Mouse (Mus musculus) testis, postnatal 10 days (tissue): ENCODE results near the gene Wrnip1.

Source experiments
- DNase-seq: peaks from one replicate; pipeline ENCODE4 v3.0.0; 2021; ENCODE audit warnings: low spot score

The Wrnip1 gene

DNA sequence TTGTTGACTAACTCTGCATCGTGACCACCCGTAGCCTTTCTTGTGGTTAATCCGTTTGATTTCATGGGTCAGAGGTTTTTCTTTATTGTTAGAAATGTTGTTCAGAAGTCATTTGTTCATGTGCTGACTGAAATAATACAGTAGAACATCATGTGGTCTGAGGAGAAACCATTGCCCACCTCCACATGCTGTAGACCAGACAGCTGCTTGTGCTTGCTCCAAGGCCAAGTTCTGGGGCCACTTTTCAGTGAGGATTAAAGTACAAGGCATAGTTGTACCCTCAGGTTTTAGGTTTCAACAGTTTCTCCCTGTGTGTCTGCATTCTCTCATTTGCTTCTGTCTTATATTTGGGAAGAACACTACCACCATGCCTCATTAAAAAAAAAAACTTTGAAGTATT, 5.8 kb downstream of the Wrnip1 start:
- DNase-seq = no peak

DNA sequence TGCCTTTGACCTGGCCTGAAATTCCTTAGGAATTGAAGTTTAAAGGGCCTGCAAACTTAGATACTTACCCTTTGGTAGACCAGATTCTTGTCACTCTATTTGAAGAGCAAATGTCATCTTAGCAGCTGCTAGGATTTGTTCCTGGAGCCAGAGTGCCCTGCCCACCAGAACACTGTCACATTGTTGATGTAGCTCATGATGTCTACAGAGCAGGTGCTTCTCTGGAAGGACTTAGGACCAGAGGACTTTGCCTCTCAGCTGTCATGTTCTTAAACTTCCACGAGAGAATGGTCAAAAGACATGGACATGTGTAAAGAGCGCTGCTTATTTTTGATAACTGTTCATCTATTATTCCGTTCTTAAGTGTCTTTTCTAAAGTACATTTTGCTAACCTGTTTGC, 17.4 kb downstream of the Wrnip1 start:
- no peak for DNase-seq

GRCm38 (mm10) chr13:32819926-32820325, 18.1 kb downstream of the Wrnip1 start:
- DNase-seq = no peak

DNA sequence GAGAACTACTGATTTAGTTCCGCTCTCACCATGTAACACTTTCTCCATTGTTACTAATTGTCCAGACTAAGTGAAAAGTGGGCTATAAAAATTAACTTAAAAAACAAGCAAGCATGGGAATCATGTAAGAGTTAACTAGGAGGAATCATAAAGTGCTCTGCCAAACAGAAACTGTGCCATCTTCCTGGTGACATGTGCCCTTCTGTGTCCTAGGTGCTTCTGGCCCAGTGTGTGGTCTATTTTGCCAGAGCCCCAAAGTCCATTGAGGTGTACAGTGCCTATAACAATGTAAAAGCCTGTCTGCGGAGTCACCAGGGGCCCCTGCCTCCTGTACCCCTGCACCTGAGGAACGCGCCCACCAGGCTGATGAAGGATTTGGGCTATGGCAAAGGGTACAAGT, 19.8 kb downstream of the Wrnip1 start:
- DNase-seq = no peak

GRCm38 (mm10) chr13:32823126-32823525, 21.3 kb downstream of the Wrnip1 start:
- no peak for DNase-seq

DNA sequence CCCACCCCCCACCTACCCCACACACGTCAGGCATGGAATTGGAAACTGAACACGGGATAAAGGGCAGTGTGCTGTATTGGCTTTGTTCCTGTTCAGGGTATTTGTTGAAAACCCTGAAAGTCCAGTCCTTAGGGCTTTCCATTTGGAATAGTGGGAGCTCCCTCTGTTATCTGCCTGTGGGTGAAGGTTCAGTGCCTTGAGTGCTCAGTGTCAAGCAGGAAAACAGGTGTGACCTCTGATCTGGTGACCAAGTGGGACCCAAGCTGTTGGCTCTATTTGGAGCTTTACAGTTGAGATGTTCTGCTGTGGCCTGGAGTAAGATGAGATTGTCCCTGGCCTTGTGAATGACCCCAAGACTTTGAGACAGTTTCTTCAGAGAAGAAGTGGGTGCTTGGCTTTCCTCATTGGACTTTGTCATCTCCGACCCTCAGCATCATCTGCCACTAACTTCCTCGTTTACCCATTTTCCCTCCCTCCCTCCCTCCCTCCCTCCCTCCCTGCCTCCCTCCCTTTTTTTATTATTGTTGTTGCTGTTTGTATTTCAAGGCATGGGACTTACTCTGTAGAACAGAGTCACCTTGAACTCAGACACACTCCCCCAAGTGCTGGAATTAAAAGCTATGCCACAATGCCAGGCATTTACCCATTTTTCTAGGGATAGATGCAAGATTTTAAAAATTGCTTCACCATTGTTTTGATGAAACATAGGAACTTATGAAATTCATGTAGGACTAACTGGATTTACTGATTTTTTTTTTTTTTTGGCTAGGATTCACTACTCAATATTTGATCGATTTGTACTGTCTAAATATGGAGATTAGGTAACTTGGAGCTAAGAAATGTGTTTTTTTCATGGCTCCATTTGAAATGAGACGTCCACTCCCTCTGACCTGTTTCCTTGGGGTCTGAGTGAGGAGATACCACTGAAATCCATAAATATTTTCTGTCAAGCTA, 22.8 kb downstream of the Wrnip1 start:
- DNase-seq = no peak

- DNase-seq = no peak
Observed at GRCm38 (mm10) chr13:32825546-32825945, 23.7 kb downstream of the Wrnip1 start.

DNA sequence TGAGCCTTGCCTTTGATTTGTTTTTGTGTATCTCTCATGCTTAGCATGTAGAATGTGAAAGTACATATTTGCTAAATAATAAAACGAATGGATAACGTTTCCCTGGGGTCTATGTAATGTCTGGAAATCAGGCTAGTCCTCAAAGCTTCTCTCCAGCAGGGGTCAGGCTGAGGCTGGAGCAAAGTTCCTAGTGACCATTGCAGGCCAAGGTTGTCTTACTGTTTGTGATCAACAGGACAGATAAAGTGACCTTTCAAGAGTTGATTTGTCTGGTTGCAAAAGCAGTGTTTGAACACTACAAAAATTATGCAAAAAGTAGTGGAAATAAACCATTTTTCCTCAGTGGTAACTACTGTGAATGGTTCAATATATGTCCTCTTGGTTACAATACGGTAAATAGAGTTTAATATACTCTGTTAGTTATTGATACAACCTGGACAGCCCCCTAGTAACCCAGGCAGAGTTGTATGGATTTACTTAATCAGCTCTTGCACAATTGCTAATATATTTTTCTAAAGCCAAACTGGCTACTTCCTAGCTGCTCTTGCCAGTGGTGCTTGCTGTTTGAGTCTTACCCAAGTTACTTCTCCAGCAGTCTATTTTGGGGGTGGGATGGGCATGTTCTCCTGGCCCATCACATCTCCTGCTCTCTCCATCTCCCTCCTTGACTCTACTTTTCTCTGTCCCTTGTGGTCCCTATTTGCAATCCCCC, 25.4 kb downstream of the Wrnip1 start:
- DNase-seq = no peak

DNA sequence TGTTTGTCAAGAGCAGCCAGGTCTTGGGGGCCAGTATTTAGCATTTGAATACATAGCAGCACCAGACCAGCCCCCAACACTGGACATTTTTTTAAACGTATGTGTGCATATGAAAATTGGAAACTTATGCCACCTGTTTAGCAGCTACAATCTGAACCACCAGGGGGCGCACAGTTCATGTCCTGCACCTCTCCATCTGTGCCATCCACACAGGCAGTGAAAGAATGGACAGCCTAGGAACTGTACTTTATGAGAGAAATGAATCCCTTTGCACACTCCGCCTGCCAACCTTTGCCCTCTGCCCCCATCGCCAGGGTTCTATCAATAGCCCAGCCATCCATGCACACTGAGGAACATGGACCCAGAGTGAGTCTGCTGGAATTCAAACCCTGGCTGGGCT, 26.1 kb downstream of the Wrnip1 start:
- DNase-seq = peak; percentile 85

- no peak for DNase-seq
Observed at GRCm38 (mm10) chr13:32828886-32829285, 27.0 kb downstream of the Wrnip1 start.

DNA sequence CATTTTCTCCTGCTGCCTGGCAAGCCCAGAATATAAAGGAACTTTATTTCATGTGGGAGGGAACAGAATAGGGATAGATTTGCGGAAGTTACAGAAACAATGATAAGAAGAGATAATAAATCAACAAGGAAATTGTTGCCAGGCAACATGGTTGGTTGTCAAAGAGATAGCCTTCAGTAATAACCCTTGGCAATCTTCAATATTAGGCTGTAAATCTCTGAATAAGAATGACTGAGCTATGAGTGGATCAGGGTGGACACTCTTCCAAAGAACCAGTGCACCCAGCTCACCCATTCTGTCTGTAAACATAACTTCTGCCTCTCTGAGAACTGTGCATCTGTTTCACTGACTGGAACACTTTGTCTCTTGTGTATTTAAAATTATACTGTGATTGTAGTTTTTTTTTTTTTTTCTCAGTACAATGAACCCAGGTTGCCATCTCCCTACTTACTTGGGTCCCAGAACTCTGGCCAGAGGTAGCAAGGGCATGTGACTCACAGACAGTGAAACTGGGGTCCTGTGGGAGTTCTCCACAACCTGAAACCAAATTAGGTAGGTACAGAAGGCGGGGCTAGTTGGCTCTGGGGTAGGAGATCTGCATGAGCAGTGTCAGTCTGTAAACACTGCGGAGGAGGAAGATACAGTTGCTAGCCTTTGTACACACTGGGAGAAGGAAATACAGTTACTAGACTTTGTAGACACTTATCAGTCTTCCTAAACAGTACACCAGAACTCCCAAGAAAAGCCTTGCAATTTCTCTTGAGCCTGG, 29.9 kb downstream of the Wrnip1 start:
- DNase-seq = no peak

DNA sequence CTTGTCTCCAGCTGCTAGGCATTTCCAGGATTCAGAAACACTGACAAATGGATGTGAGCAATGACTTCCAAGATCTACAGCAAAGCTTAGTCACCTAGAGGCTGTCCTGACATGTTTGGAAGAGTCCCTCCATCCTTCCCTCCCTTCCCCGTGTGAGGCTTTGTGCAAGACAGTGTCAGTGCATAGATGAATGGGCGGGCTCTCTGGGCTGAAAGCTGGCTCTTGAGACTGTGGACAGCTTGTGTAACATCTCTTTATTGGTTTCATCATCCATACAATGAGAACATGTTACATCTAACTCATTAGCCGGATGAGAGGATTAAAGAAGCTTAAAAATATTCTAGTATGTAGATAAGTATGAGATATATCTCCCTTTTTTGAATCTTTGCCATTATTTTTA, 30.9 kb downstream of the Wrnip1 start:
- no peak for DNase-seq

DNA sequence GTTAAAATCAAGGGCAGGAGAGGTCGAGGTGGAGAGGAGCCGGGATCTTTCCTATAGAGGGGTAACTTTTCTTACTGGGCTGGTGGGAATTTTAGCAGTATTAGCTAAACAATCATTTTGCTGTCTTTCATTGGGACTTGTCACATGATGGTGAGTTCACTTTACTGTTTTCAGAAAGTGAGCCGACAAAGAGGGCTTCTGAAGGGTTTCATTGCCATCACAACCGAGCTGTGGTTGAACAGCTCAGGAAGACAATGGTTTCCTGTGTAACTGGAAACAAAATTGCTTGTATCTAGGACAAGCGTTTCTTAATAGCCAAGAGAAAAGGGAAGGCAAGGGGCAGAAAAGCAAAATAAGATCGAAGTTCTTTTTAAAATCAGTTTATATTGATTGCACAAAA, 31.4 kb downstream of the Wrnip1 start:
- DNase-seq = no peak

- DNase-seq = no peak
Observed at GRCm38 (mm10) chr13:32834513-32834912, 32.7 kb downstream of the Wrnip1 start.

- DNase-seq = no peak
Observed at GRCm38 (mm10) chr13:32839314-32839713, 37.5 kb downstream of the Wrnip1 start.

GRCm38 (mm10) chr13:32841349-32841748, 39.5 kb downstream of the Wrnip1 start:
- no peak for DNase-seq

GRCm38 (mm10) chr13:32846221-32846620, 44.4 kb downstream of the Wrnip1 start:
- DNase-seq = no peak

DNA sequence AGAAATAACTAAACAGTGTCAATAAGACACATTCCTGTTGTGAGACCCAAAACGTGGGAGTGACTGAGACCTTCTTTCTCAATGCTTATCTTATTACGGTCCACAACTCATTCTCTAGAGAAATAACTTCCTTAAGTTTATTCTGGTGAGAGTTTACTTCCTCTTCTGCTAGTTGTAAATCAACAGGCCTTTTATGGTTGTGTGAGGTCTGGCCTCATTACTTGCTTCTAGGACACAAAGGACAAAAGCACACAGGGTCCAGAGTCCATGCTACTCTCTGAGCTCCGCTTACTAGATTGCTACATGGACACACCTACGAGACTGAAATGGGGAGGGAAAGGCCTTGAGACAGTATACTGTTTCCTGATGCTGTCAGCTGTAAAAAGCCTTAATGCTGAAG, 47.3 kb downstream of the Wrnip1 start:
- DNase-seq = no peak

- no peak for DNase-seq
Observed at GRCm38 (mm10) chr13:32849531-32850123, 47.8 kb downstream of the Wrnip1 start.

- DNase-seq = no peak
Observed at GRCm38 (mm10) chr13:32850156-32850555, 48.3 kb downstream of the Wrnip1 start.

DNA sequence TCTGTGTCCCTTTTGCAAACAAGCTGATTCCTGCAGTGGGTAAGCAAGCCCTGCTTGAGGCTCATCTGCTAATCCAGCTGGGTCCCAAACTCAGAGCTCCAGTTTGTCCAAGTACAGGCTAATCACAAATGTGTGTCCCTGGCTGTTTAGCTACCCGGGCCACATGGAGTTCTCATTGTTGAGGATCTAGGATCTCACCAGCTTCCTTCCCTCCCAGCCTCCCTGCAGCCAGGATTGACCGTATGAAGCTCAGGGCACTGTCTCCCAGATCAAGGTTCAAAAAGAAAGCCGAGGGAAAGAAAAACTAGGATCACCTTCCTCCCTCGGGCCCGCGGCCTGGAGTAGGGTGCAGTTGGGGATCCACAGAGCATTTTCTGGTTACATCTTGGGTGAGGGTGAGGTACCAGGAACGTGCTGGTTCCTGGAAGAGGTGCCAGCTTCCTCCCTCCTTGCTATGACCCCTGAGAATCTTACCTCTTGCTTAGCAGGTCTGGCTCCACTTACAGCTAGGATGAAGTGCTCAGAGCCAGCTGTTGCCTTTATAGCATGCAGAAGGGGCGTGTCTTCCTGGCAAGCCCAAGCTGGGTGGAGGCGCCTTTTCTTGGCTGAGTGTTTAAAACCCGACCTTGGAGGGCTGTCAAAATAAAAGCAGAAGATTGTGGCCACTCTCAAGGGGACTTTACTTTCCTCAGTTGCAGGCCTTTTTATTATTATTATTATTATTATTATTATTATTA, 49.0 kb downstream of the Wrnip1 start, which contains the start of gene Serpinb1a:
Gene Serpinb1a (minus strand): TSS at position 518 of the 737 bp plus-strand sequence.
- peak; percentile 82 for DNase-seq
